Mouse (Mus musculus): Measurements from ENCODE around the gene Fbxo11. TPM values are rescaled to one million over a fixed set of nuclear protein-coding genes. Genes with fewer than 3 reads are reported as not detected.

The Fbxo11 gene
- polyA plus RNA-seq, 2 experiments = 29.5 to 63.0 TPM

GRCm38 (mm10) chr17:88014456-88014855 lies 50.6 kb downstream of the Fbxo11 start:
- ATAC-seq (ENCODE audit: low FRiP score, low read depth) = no peak
- DNase-seq (ENCODE audit: low spot score) = no peak
- H3K36me3 ChIP-seq (ENCODE audit: control insufficient read depth, insufficient read depth, low read length) = peaks cover 54% of the 10 kb centered on the region
- no peaks in the 10 kb centered on the region for H3K4me1 ChIP-seq (ENCODE audit: control insufficient read depth, insufficient read depth, low read length)
- no peak overlapping the region for H3K4me2 ChIP-seq (replicated peaks; ENCODE audit: low read depth, low read length, severe bottlenecking)
- WGBS = 88% methylated on average over 1 of the region's 1 CpGs
- no peaks in the 10 kb centered on the region for H3K9me3 ChIP-seq (ENCODE audit: control insufficient read depth, low read length)
- TF ChIP-seq POLR2A (IDR thresholded peaks at IDR 0.05; ENCODE audit: borderline replicate concordance, extremely low read depth, insufficient read depth, insufficient read length) = no peak
- H3K4me3 ChIP-seq (replicated peaks; ENCODE audit: low read length) = no peak overlapping the region
- no peak overlapping the region for H3K9ac ChIP-seq (ENCODE audit: low read depth, low read length, severe bottlenecking)
- H3K27me3 ChIP-seq (ENCODE audit: control insufficient read depth, insufficient read depth, low read length) = no peaks in the 10 kb centered on the region
- H3K27ac ChIP-seq (replicated peaks; ENCODE audit: low read depth, low read length) = no peak overlapping the region

- Histone ChIP-seq H3K4me2 (replicated peaks; ENCODE audit: low read depth, low read length, severe bottlenecking) (no peak overlapping the region), H3K27me3 (ENCODE audit: control insufficient read depth, insufficient read depth, low read length) (no peaks in the 10 kb centered on the region), H3K4me1 (ENCODE audit: control insufficient read depth, insufficient read depth, low read length) (no peaks in the 10 kb centered on the region), H3K9me3 (ENCODE audit: control insufficient read depth, low read length) (no peaks in the 10 kb centered on the region), H3K27ac (replicated peaks; ENCODE audit: low read depth, low read length) (no peak overlapping the region), H3K9ac (ENCODE audit: low read depth, low read length, severe bottlenecking) (no peak overlapping the region), H3K4me3 (replicated peaks; ENCODE audit: low read length) (no peak overlapping the region), H3K36me3 (ENCODE audit: control insufficient read depth, insufficient read depth, low read length) (peaks cover 83% of the 10 kb centered on the region)
- ATAC-seq (ENCODE audit: low FRiP score, low read depth) = 0 out of 2 replicates have a peak, but pooled peaks have one; percentile 25
- no peak for DNase-seq (ENCODE audit: low spot score)
- TF ChIP-seq POLR2A (IDR thresholded peaks at IDR 0.05; ENCODE audit: borderline replicate concordance, extremely low read depth, insufficient read depth, insufficient read length) = no peak
- 52% methylated on average over 8 of the region's 8 CpGs for WGBS
Observed at GRCm38 (mm10) chr17:88006956-88007355, 58.1 kb downstream of the Fbxo11 start.

GRCm38 (mm10) chr17:88004892-88005291 lies 60.2 kb downstream of the Fbxo11 start:
- TF ChIP-seq POLR2A (IDR thresholded peaks at IDR 0.05; ENCODE audit: borderline replicate concordance, extremely low read depth, insufficient read depth, insufficient read length) = no peak
- Histone ChIP-seq H3K9me3 (ENCODE audit: control insufficient read depth, low read length) (no peaks in the 10 kb centered on the region), H3K4me2 (replicated peaks; ENCODE audit: low read depth, low read length, severe bottlenecking) (no peak overlapping the region), H3K27ac (replicated peaks; ENCODE audit: low read depth, low read length) (no peak overlapping the region), H3K9ac (ENCODE audit: low read depth, low read length, severe bottlenecking) (no peak overlapping the region), H3K27me3 (ENCODE audit: control insufficient read depth, insufficient read depth, low read length) (no peaks in the 10 kb centered on the region), H3K4me3 (replicated peaks; ENCODE audit: low read length) (no peak overlapping the region), H3K36me3 (ENCODE audit: control insufficient read depth, insufficient read depth, low read length) (peaks cover 83% of the 10 kb centered on the region), H3K4me1 (ENCODE audit: control insufficient read depth, insufficient read depth, low read length) (no peaks in the 10 kb centered on the region)
- WGBS = 96% methylated on average over 1 of the region's 1 CpGs
- no peak for DNase-seq (ENCODE audit: low spot score)
- ATAC-seq (ENCODE audit: low FRiP score, low read depth) = no peak

GRCm38 (mm10) chr17:87997808-87998207 lies 67.3 kb downstream of the Fbxo11 start:
- Histone ChIP-seq H3K36me3 (ENCODE audit: control insufficient read depth, insufficient read depth, low read length) (peaks cover 87% of the 10 kb centered on the region), H3K27me3 (ENCODE audit: control insufficient read depth, insufficient read depth, low read length) (no peaks in the 10 kb centered on the region), H3K4me3 (replicated peaks; ENCODE audit: low read length) (no peak overlapping the region), H3K4me2 (replicated peaks; ENCODE audit: low read depth, low read length, severe bottlenecking) (no peak overlapping the region), H3K27ac (replicated peaks; ENCODE audit: low read depth, low read length) (no peak overlapping the region), H3K4me1 (ENCODE audit: control insufficient read depth, insufficient read depth, low read length) (no peaks in the 10 kb centered on the region), H3K9ac (ENCODE audit: low read depth, low read length, severe bottlenecking) (no peak overlapping the region), H3K9me3 (ENCODE audit: control insufficient read depth, low read length) (no peaks in the 10 kb centered on the region)
- WGBS = 90% methylated on average over 4 of the region's 4 CpGs
- ATAC-seq (ENCODE audit: low FRiP score, low read depth) (no peak), DNase-seq (ENCODE audit: low spot score) (no peak)
- no peak for TF ChIP-seq POLR2A (IDR thresholded peaks at IDR 0.05; ENCODE audit: borderline replicate concordance, extremely low read depth, insufficient read depth, insufficient read length)

DNA sequence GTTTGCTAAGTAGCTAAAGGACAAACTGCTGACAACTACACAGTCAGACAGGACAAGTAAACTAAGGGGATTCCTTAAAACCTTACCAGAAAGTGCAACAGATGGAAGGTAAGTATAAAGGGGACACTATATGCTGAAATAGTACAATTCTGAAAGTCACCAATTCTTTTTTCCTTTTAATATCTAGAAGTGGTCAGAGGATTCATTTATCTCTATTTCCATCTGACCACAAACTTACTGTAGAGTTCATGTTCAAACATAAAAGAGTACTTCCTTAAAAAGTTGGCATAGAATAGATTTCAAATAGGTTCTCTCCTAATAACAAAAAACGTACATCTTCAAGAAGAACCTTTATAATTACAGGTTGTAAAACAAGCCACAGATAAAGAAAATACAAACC lies 71.8 kb downstream of the Fbxo11 start:
- Histone ChIP-seq H3K4me1 (ENCODE audit: control insufficient read depth, insufficient read depth, low read length) (no peaks in the 10 kb centered on the region), H3K9ac (ENCODE audit: low read depth, low read length, severe bottlenecking) (no peak overlapping the region), H3K4me2 (replicated peaks; ENCODE audit: low read depth, low read length, severe bottlenecking) (no peak overlapping the region), H3K4me3 (replicated peaks; ENCODE audit: low read length) (no peak overlapping the region), H3K27ac (replicated peaks; ENCODE audit: low read depth, low read length) (no peak overlapping the region), H3K9me3 (ENCODE audit: control insufficient read depth, low read length) (no peaks in the 10 kb centered on the region), H3K36me3 (ENCODE audit: control insufficient read depth, insufficient read depth, low read length) (peaks cover 88% of the 10 kb centered on the region), H3K27me3 (ENCODE audit: control insufficient read depth, insufficient read depth, low read length) (no peaks in the 10 kb centered on the region)
- DNase-seq (ENCODE audit: low spot score) (no peak), ATAC-seq (ENCODE audit: low FRiP score, low read depth) (no peak)
- TF ChIP-seq POLR2A (IDR thresholded peaks at IDR 0.05; ENCODE audit: borderline replicate concordance, extremely low read depth, insufficient read depth, insufficient read length) = no peak
- 75% methylated on average over 1 of the region's 1 CpGs for WGBS

DNA sequence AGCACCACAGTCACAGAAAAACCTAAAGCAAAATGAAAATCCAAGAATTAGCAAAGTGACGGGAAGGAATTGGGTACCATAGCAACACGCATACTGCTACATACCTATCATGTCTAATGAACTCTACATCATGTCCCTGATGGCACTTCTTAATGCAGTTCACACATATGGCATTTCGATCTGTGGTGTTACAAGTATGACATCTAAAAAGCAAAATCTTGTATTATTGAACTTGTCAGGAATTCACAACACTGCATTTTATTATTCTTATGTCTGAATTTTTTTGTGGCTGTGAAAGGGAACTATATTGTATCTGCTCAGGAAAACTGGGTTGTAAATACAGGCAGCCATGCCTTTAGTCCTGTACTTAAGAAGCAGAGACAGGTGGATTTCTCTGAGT lies 72.9 kb downstream of the Fbxo11 start:
- Histone ChIP-seq H3K4me2 (replicated peaks; ENCODE audit: low read depth, low read length, severe bottlenecking) (no peak overlapping the region), H3K36me3 (ENCODE audit: control insufficient read depth, insufficient read depth, low read length) (peaks cover 91% of the 10 kb centered on the region), H3K27ac (replicated peaks; ENCODE audit: low read depth, low read length) (no peak overlapping the region), H3K9me3 (ENCODE audit: control insufficient read depth, low read length) (no peaks in the 10 kb centered on the region), H3K27me3 (ENCODE audit: control insufficient read depth, insufficient read depth, low read length) (no peaks in the 10 kb centered on the region), H3K4me3 (replicated peaks; ENCODE audit: low read length) (no peak overlapping the region), H3K4me1 (ENCODE audit: control insufficient read depth, insufficient read depth, low read length) (no peaks in the 10 kb centered on the region), H3K9ac (ENCODE audit: low read depth, low read length, severe bottlenecking) (no peak overlapping the region)
- no peak for TF ChIP-seq POLR2A (IDR thresholded peaks at IDR 0.05; ENCODE audit: borderline replicate concordance, extremely low read depth, insufficient read depth, insufficient read length)
- WGBS = 87% methylated on average over 3 of the region's 3 CpGs
- no peak for DNase-seq (ENCODE audit: low spot score)
- ATAC-seq (ENCODE audit: low FRiP score, low read depth) = no peak
